In genomic region chr17:7116265-7116664, GRCm38 (mm10) we compare ENCODE assay signal across 6 mouse cellular contexts. TPM values are rescaled to one million over a fixed set of nuclear protein-coding genes. Genes with fewer than 3 reads are reported as not detected.
A peak's percentile ranks its signal among the peaks of the same experiment; 100 is the strongest.
ATAC-seq lines count a peak whose summit lies in the region.
"Not testable (repeated sequence)": the region's sequence is repeated elsewhere in the genome, so short reads cannot be mapped to it uniquely, and the experiment has no call there.
"Had no signal": no experiment of that assay in that cellular context is flagged by ENCODE, and none has a peak within 500 bp of the region (broad histone marks: within the 10 kb centered on the region; RNA-seq: fewer than 3 reads in every experiment).

No protein-coding gene starts in this region.

- H3K4me2 ChIP-seq in kidney, embryonic 14.5 days (replicated peaks; ENCODE audit: low read depth, low read length), result not testable (repeated sequence)

- H3K36me3 ChIP-seq in kidney, embryonic 14.5 days (ENCODE audit: control insufficient read depth, insufficient read depth, low read length), result not testable (repeated sequence)

- H3K9me3 ChIP-seq in kidney, embryonic 14.5 days (ENCODE audit: control insufficient read depth, low read length), result not testable (repeated sequence)

- not testable (repeated sequence) for H3K9ac ChIP-seq in kidney, embryonic 14.5 days (ENCODE audit: low read depth, low read length)

- H3K4me1 ChIP-seq in kidney, embryonic 14.5 days (ENCODE audit: control insufficient read depth, insufficient read depth, low read length), result not testable (repeated sequence)

- H3K4me3 ChIP-seq in kidney, embryonic 14.5 days (ENCODE audit: low read length), result not testable (repeated sequence)

- WGBS in kidney, embryonic 14.5 days, result 80% methylated on average over 5 of the region's 8 CpGs

- H3K27me3 ChIP-seq in kidney, embryonic 14.5 days (ENCODE audit: control insufficient read depth, insufficient read depth, low read length), result not testable (repeated sequence)

- peak; percentile 76 for ATAC-seq in common myeloid progenitor, adult 5-6 weeks (replicated peaks; ENCODE audit: low read depth, poor library complexity, severe bottlenecking)
- ATAC-seq in kidney, embryonic 14.5 days (ENCODE audit: low FRiP score, low TSS enrichment), result 0 out of 2 replicates have a peak, but pooled peaks have one; percentile 35
- peak; percentile 23; the same call in 1 of the 2 replicates for ATAC-seq in megakaryocyte, adult 5-6 weeks (ENCODE audit: poor library complexity, severe bottlenecking)
- peak; percentile 85 for ATAC-seq in megakaryocyte progenitor cell, adult 5-6 weeks (replicated peaks; ENCODE audit: poor library complexity)
- peak; percentile 95 for ATAC-seq in megakaryocyte-erythroid progenitor cell, adult 5-6 weeks (replicated peaks; ENCODE audit: low FRiP score, low TSS enrichment, poor library complexity, severe bottlenecking)

- H3K27ac ChIP-seq in kidney, embryonic 14.5 days (ENCODE audit: low read depth, low read length), result not testable (repeated sequence)

RNA-seq across cellular contexts. Expression of gene Rps6ka2, which starts 53.6 kb away (rescaled TPM):
- total RNA-seq in common myeloid progenitor, adult 5-6 weeks (2017), result 2.1 and 2.4 TPM in 2 replicates
- 18.3 and 30.7 TPM in 2 replicates for polyA plus RNA-seq in kidney, embryonic 14.5 days (2014; fragmentation: Nextera tagmentation; extraction: Ambion mirVana)
- 5.6 and 6.7 TPM in 2 replicates for total RNA-seq in megakaryocyte, adult 5-6 weeks (2015)
- total RNA-seq in megakaryocyte, adult 5-6 weeks (2017), result 5.5 and 6.5 TPM in 2 replicates
- total RNA-seq in megakaryocyte progenitor cell, adult 5-6 weeks (2015), result 16.5 and 16.9 TPM in 2 replicates
- 18.7 and 20.4 TPM in 2 replicates for total RNA-seq in megakaryocyte progenitor cell, adult 5-6 weeks (2017)
- 1.9 and 2.6 TPM in 2 replicates for total RNA-seq in megakaryocyte-erythroid progenitor cell, adult 5-6 weeks (2014; fragmentation: Nextera tagmentation)
- total RNA-seq in megakaryocyte-erythroid progenitor cell, adult 5-6 weeks (2017), result 1.8 and 1.9 TPM in 2 replicates
- polyA plus RNA-seq: G1E had no signal

Comparison
In these comparisons a context has a peak if more than half of its experiments do, and no peak if none do; other contexts are left out.
1. ATAC-seq: peak in every context shown above with its lines; median percentile 95 in megakaryocyte-erythroid progenitor cell, adult 5-6 weeks; 85 in megakaryocyte progenitor cell, adult 5-6 weeks; 76 in common myeloid progenitor, adult 5-6 weeks; 35 in kidney, embryonic 14.5 days; 23 in megakaryocyte, adult 5-6 weeks.